Mouse (Mus musculus): Measurements from ENCODE around the gene Ptprcap.

Gene Ptprcap

GRCm38 (mm10) chr19:4147782-4148490 is 5.5 kb upstream of the Ptprcap start:
- DNase-seq = peak; percentile 52

GRCm38 (mm10) chr19:4148491-4148806 is 5.0 kb upstream of the Ptprcap start, which contains the start of gene Coro1b:
Coro1b (plus strand) TSS chr19:4148619.
- DNase-seq = peak; percentile 96

- no peak for DNase-seq
These were observed 4.6 kb upstream of the Ptprcap start for GRCm38 (mm10) chr19:4148819-4149218.

- peak; percentile 53 for DNase-seq
These were observed 4.1 kb upstream of the Ptprcap start for GRCm38 (mm10) chr19:4149283-4149682.

GRCm38 (mm10) chr19:4149764-4150461 is 3.5 kb upstream of the Ptprcap start:
- peak; percentile 56 for DNase-seq

GRCm38 (mm10) chr19:4150567-4151487 is 2.6 kb upstream of the Ptprcap start:
- no peak for DNase-seq

GRCm38 (mm10) chr19:4151488-4151860 is 1.9 kb upstream of the Ptprcap start:
- no peak for DNase-seq

GRCm38 (mm10) chr19:4151898-4152297 is 1.5 kb upstream of the Ptprcap start:
- peak; percentile 47 for DNase-seq

GRCm38 (mm10) chr19:4152445-4153231 is 766 bp upstream of the Ptprcap start:
- DNase-seq = peak; percentile 56

- DNase-seq = peak; percentile 40
These were observed 1.2 kb downstream of the Ptprcap start for GRCm38 (mm10) chr19:4154437-4155222.

GRCm38 (mm10) chr19:4155223-4156072 is 2.0 kb downstream of the Ptprcap start:
- peak; percentile 36 for DNase-seq

- peak; percentile 60 for DNase-seq
These were observed 2.7 kb downstream of the Ptprcap start for GRCm38 (mm10) chr19:4156073-4156579.

- peak; percentile 41 for DNase-seq
These were observed 3.4 kb downstream of the Ptprcap start for GRCm38 (mm10) chr19:4156771-4157170.

GRCm38 (mm10) chr19:4159049-4159448 is 5.6 kb downstream of the Ptprcap start:
- peak; percentile 34 for DNase-seq

- DNase-seq = peak; percentile 97
These were observed 9.5 kb downstream of the Ptprcap start, which contains the start of gene Rps6kb2 for GRCm38 (mm10) chr19:4162646-4163542. Rps6kb2 (minus strand) TSS chr19:4163354.

- no peak for DNase-seq
These were observed 10.1 kb downstream of the Ptprcap start for GRCm38 (mm10) chr19:4163543-4163887.

GRCm38 (mm10) chr19:4164100-4164499 is 10.7 kb downstream of the Ptprcap start:
- peak; percentile 41 for DNase-seq

- peak; percentile 62 for DNase-seq
These were observed 11.3 kb downstream of the Ptprcap start for GRCm38 (mm10) chr19:4164721-4165120.
